Mouse (Mus musculus) myocyte (in vitro differentiated cells): Measurements from ENCODE around the gene Ddx28. TPM values are rescaled to one million over a fixed set of nuclear protein-coding genes. Genes with fewer than 3 reads are reported as not detected.

Experiments used
- H3K27me3 ChIP-seq: one replicate; pipeline ENCODE4 v1.6.1; 2011; ENCODE audit not compliant: control insufficient read depth, insufficient read depth, insufficient read length
- H3K36me3 ChIP-seq: one replicate; pipeline ENCODE4 v1.6.1; 2011; ENCODE audit not compliant: control insufficient read depth, insufficient read depth
- H3K4me2 ChIP-seq: one replicate; pipeline ENCODE4 v1.6.1; 2011; ENCODE audit warnings: low read depth, control low read depth
- H3K4me3 ChIP-seq: one replicate; pipeline ENCODE4 v1.5.1; 2011; ENCODE audit warnings: mild to moderate bottlenecking, control low read depth, moderate library complexity
- H3K79me2 ChIP-seq: one replicate; pipeline ENCODE4 v1.6.1; 2011; ENCODE audit not compliant: control insufficient read depth, insufficient read depth
- H3ac ChIP-seq: one replicate; pipeline ENCODE4 v1.6.1; 2011; ENCODE audit not compliant: control insufficient read depth, insufficient read length
- CEBPB ChIP-seq: IDR thresholded peaks from 2 replicates; pipeline ENCODE4 v1.6.1; 2011; ENCODE audit warnings: mild to moderate bottlenecking, moderate library complexity; ENCODE audit not compliant: poor library complexity, insufficient read depth, severe bottlenecking
- E2F4 ChIP-seq: IDR thresholded peaks from one replicate; pipeline ENCODE4 v1.6.1; 2011; ENCODE audit warnings: mild to moderate bottlenecking, control low read depth, moderate library complexity; ENCODE audit not compliant: insufficient read depth
- MAX ChIP-seq: IDR thresholded peaks from one replicate; pipeline ENCODE4 v1.6.1; 2011; ENCODE audit warnings: low read depth, mild to moderate bottlenecking, control low read depth
- MYOD1 ChIP-seq, 3 experiments: IDR thresholded peaks; one replicate each; pipeline ENCODE4 v1.6.1; 2011; ENCODE audit warnings: control low read depth in 2 of 3, low read depth in 2 of 3, mild to moderate bottlenecking in 2 of 3, moderate library complexity in 1 of 3; ENCODE audit not compliant: insufficient read length in 2 of 3, control insufficient read depth in 1 of 3
- MYOG ChIP-seq, 3 experiments: IDR thresholded peaks; one replicate each; pipeline ENCODE4 v1.6.1; 2011; ENCODE audit warnings: control low read depth in 2 of 3, low read depth in 2 of 3, mild to moderate bottlenecking in 2 of 3; ENCODE audit not compliant: insufficient read length in 2 of 3, control insufficient read depth in 1 of 3, insufficient read depth in 1 of 3
- POLR2A ChIP-seq: IDR thresholded peaks from one replicate; pipeline ENCODE4 v1.6.1; 2011; ENCODE audit warnings: low read depth, mild to moderate bottlenecking, control low read depth, moderate library complexity; ENCODE audit not compliant: insufficient read length
- POLR2AphosphoS2 ChIP-seq: IDR thresholded peaks from one replicate; pipeline ENCODE4 v1.6.1; 2011; ENCODE audit warnings: low read depth, control low read depth; ENCODE audit not compliant: insufficient read length
- REST ChIP-seq: IDR thresholded peaks from one replicate; pipeline ENCODE4 v1.6.1; 2011; ENCODE audit warnings: mild to moderate bottlenecking, control low read depth, moderate library complexity; ENCODE audit not compliant: insufficient read depth, insufficient read length
- SRF ChIP-seq: IDR thresholded peaks from one replicate; pipeline ENCODE4 v1.6.1; 2011; ENCODE audit warnings: low read depth; ENCODE audit not compliant: control insufficient read depth, insufficient read length
- TCF12 ChIP-seq: IDR thresholded peaks from one replicate; pipeline ENCODE4 v1.6.1; 2011; ENCODE audit warnings: mild to moderate bottlenecking, control low read depth; ENCODE audit not compliant: poor library complexity, insufficient read depth, severe bottlenecking
- TCF3 ChIP-seq: IDR thresholded peaks from one replicate; pipeline ENCODE4 v1.6.1; 2011; ENCODE audit warnings: low read depth, control low read depth; ENCODE audit not compliant: insufficient read length
- USF1 ChIP-seq: IDR thresholded peaks from one replicate; pipeline ENCODE4 v1.6.1; 2011; ENCODE audit warnings: low read depth, mild to moderate bottlenecking, control low read depth, moderate library complexity
- polyA plus RNA-seq: library from polyadenylated mRNA; unstranded; fragments of >200 nt; fragmentation: generic; extraction: Trizol; gene quantifications from one replicate; pipeline ENCODE4 v1.2.1, GENCODE M21; 2012; ENCODE audit warnings: missing spikeins

Ddx28 gene
- polyA plus RNA-seq, 1 experiment: 20.6 TPM

GRCm38 (mm10) chr8:105961101-105961500, 50.6 kb downstream of the Ddx28 start:
- Histone ChIP-seq H3K4me3 (no peak overlapping the region), H3K79me2 (peaks cover 49% of the 10 kb centered on the region), H3ac (no peak overlapping the region), H3K4me2 (no peak overlapping the region), H3K27me3 (no peaks in the 10 kb centered on the region), H3K36me3 (peaks cover 2% of the 10 kb centered on the region)
- TF ChIP-seq SRF (no peak), TCF3 (no peak), REST (no peak), E2F4 (no peak), MYOG (IDR thresholded peaks at IDR 0.05; ENCODE audit: control insufficient read depth in 1 of 3, insufficient read depth in 1 of 3, insufficient read length in 2 of 3, low read depth in 2 of 3) (no peak), TCF12 (no peak), CEBPB (no peak), POLR2AphosphoS2 (no peak), POLR2A (no peak), USF1 (no peak), MYOD1 (IDR thresholded peaks at IDR 0.05; ENCODE audit: control insufficient read depth in 1 of 3, insufficient read length in 2 of 3, low read depth in 2 of 3) (no peak), MAX (no peak)

Other genes starting within 250 kb of the Ddx28 start
- 15.6 TPM for gene Ranbp10, start 184.5 kb downstream of the Ddx28 start, polyA plus RNA-seq
- 0.10 TPM for gene Tsnaxip1, start 184.2 kb downstream of the Ddx28 start, polyA plus RNA-seq
- gene Cenpt, start 158.6 kb downstream of the Ddx28 start, polyA plus RNA-seq: 20.4 TPM
- gene Thap11, start 156.8 kb downstream of the Ddx28 start, polyA plus RNA-seq: 49.0 TPM
- 141 TPM for gene Nutf2, start 151.3 kb downstream of the Ddx28 start, polyA plus RNA-seq
- 33.2 TPM for gene Edc4, start 131.0 kb downstream of the Ddx28 start, polyA plus RNA-seq
- gene Nrn1l, start 118.3 kb downstream of the Ddx28 start, polyA plus RNA-seq: 0.36 TPM
- gene Pskh1, start 111.4 kb downstream of the Ddx28 start, polyA plus RNA-seq: 16.1 TPM
- 0.14 TPM for gene Ctrl, start 78.0 kb downstream of the Ddx28 start, polyA plus RNA-seq
- gene Psmb10, start 73.4 kb downstream of the Ddx28 start, polyA plus RNA-seq: 60.0 TPM
- 1.1 TPM for gene Lcat, start 68.5 kb downstream of the Ddx28 start, polyA plus RNA-seq
- 95.7 TPM for gene Slc12a4, start 45.8 kb downstream of the Ddx28 start, polyA plus RNA-seq
- not detected for gene Dpep3, start 32.5 kb downstream of the Ddx28 start, polyA plus RNA-seq
- 30.4 TPM for gene Dus2, start 20.5 kb downstream of the Ddx28 start, polyA plus RNA-seq
- gene Dpep2nb, start 5.9 kb downstream of the Ddx28 start, polyA plus RNA-seq: not detected
- 11.8 TPM for gene Nfatc3, start 47.0 kb upstream of the Ddx28 start, polyA plus RNA-seq
- gene Esrp2, start 125.1 kb upstream of the Ddx28 start, polyA plus RNA-seq: 0.17 TPM
- 9.6 TPM for gene Pla2g15, start 138.5 kb upstream of the Ddx28 start, polyA plus RNA-seq
- 12.8 TPM for gene Slc7a6, start 157.0 kb upstream of the Ddx28 start, polyA plus RNA-seq
- 21.7 TPM for gene Slc7a6os, start 199.1 kb upstream of the Ddx28 start, polyA plus RNA-seq
- 36.4 TPM for gene Prmt7, start 199.1 kb upstream of the Ddx28 start, polyA plus RNA-seq